Mouse (Mus musculus) erythroblast, embryonic 14.5 days (primary cell): ENCODE data around the gene Stk10.

ENCODE experiments used
- GATA1 ChIP-seq: IDR thresholded peaks from 2 replicates; pipeline ENCODE4 v1.6.1; 2012; ENCODE audit warnings: low read length, inconsistent platforms, mixed read lengths
- TAL1 ChIP-seq: IDR thresholded peaks from 3 replicates; pipeline ENCODE4 v1.6.1; 2012; ENCODE audit warnings: low read length, inconsistent platforms, mixed read lengths

GRCm38 (mm10) chr11:32562706-32563105 lies 29.6 kb downstream of the Stk10 start:
- no peak for TF ChIP-seq TAL1
- TF ChIP-seq GATA1, result no peak
